Mouse (Mus musculus): ENCODE measurements around the gene Lipm. TPM values are rescaled to one million over a fixed set of nuclear protein-coding genes. Genes with fewer than 3 reads are reported as not detected.

The Lipm gene
- polyA plus RNA-seq (2016; fragmentation: Nextera tagmentation; extraction: Ambion mirVana): 0.12 and 0.23 TPM in 2 replicates

DNA sequence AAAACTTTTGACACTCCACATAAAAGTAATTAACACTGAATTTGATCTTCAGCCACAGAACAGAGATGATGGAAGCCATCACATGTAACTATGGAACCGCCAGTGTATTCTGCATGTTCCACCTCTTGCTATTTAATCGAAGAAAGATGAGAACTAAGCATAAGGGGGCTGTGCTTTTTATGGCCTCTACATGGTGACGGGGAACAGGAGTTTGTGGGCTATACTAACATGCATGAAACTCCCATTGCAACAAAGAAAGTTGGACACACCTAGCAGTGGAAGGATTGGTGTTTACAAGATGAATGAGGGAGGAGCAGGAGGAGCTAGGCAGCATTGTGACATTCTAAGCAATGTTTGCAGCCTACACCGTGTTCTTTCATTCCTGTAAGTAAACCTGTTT lies at the start of gene Lipm:
Lipm (plus strand) TSS at position 301 of the 400 bp plus-strand sequence.
- Histone ChIP-seq H3K9ac (replicated peaks) (no peak within 1 kb of the TSS), H3K4me2 (no peak within 1 kb of the TSS), H3K4me3 (replicated peaks) (no peak within 1 kb of the TSS), H3K36me3 (no peaks in the 10 kb centered on the region), H3K27ac (no peak within 1 kb of the TSS), H3K9me3 (no peaks in the 10 kb centered on the region), H3K4me1 (replicated peaks) (no peaks in the 10 kb centered on the region), H3K27me3 (no peaks in the 10 kb centered on the region)
- WGBS: 68% methylated on average over 4 of the region's 4 CpGs
- ATAC-seq (ENCODE audit: insufficient number of reproducible peaks, insufficient read depth, low FRiP score, low TSS enrichment, low read depth): no peak

DNA sequence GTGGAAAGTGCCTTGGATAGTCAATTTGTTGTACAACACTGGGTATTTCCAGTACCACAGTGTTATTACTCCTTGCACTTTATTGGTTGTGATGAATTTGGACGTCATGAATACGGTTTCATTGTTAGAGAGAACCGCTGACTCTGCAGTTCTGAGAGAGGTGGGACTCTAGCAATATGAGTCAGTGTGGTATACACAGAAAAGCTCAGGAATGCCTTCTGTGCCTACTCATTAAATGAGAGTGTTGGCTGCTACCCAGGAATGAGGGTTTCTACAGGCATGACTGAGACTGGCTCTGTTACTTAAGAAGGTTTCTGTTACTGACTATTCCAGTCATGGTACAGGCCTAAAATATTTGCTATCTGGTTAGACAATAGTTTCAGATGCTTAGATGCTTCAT lies 49.2 kb upstream of the Lipm start:
- ATAC-seq (ENCODE audit: insufficient number of reproducible peaks, insufficient read depth, low FRiP score, low TSS enrichment, low read depth): no peak
- Histone ChIP-seq H3K4me2 (no peak overlapping the region), H3K9me3 (no peaks in the 10 kb centered on the region), H3K36me3 (no peaks in the 10 kb centered on the region), H3K27me3 (no peaks in the 10 kb centered on the region), H3K9ac (replicated peaks) (no peak overlapping the region), H3K4me3 (replicated peaks) (no peak overlapping the region), H3K4me1 (replicated peaks) (no peaks in the 10 kb centered on the region), H3K27ac (no peak overlapping the region)
- 82% methylated on average over 3 of the region's 3 CpGs for WGBS

- H3K27ac ChIP-seq: no peak overlapping the region
- H3K9me3 ChIP-seq: no peaks in the 10 kb centered on the region
Measured at GRCm38 (mm10) chr19:34063547-34063946, 37.2 kb upstream of the Lipm start.

GRCm38 (mm10) chr19:34064059-34064458 lies 36.7 kb upstream of the Lipm start:
- H3K27me3 ChIP-seq: no peaks in the 10 kb centered on the region
- no peak overlapping the region for H3K27ac ChIP-seq
- H3K36me3 ChIP-seq: no peaks in the 10 kb centered on the region
- no peaks in the 10 kb centered on the region for H3K9me3 ChIP-seq
- H3K4me1 ChIP-seq (replicated peaks): no peaks in the 10 kb centered on the region
- 88% methylated on average over 4 of the region's 4 CpGs for WGBS
- no peak overlapping the region for H3K4me2 ChIP-seq
- H3K9ac ChIP-seq (replicated peaks): no peak overlapping the region
- no peak overlapping the region for H3K4me3 ChIP-seq (replicated peaks)
- ATAC-seq (ENCODE audit: insufficient number of reproducible peaks, insufficient read depth, low FRiP score, low TSS enrichment, low read depth): no peak

More at GRCm38 (mm10) chr19:34063547-34063946, 37.2 kb upstream of the Lipm start:
- WGBS: 74% methylated on average over 1 of the region's 1 CpGs
- H3K9ac ChIP-seq (replicated peaks): no peak overlapping the region
- no peak overlapping the region for H3K4me3 ChIP-seq (replicated peaks)
- no peaks in the 10 kb centered on the region for H3K4me1 ChIP-seq (replicated peaks)
- no peak for ATAC-seq (ENCODE audit: insufficient number of reproducible peaks, insufficient read depth, low FRiP score, low TSS enrichment, low read depth)
- H3K27me3 ChIP-seq: no peaks in the 10 kb centered on the region
- H3K4me2 ChIP-seq: no peak overlapping the region
- no peaks in the 10 kb centered on the region for H3K36me3 ChIP-seq

- H3K27ac ChIP-seq: no peak within 1 kb of the TSS
- no peak for ATAC-seq (ENCODE audit: insufficient number of reproducible peaks, insufficient read depth, low FRiP score, low TSS enrichment, low read depth)
- H3K9me3 ChIP-seq: no peaks in the 10 kb centered on the region
- H3K9ac ChIP-seq (replicated peaks): no peak within 1 kb of the TSS
- H3K4me2 ChIP-seq: no peak within 1 kb of the TSS
- WGBS: 86% methylated on average over 9 of the region's 9 CpGs
- H3K4me1 ChIP-seq (replicated peaks): no peaks in the 10 kb centered on the region
- H3K4me3 ChIP-seq (replicated peaks): no peak within 1 kb of the TSS
- H3K36me3 ChIP-seq: no peaks in the 10 kb centered on the region
- H3K27me3 ChIP-seq: no peaks in the 10 kb centered on the region
Measured at GRCm38 (mm10) chr19:34066779-34067472, 33.8 kb upstream of the Lipm start, which contains the start of gene Lipn. Gene Lipn (plus strand): TSS chr19:34067358.

- no peak overlapping the region for H3K4me3 ChIP-seq (replicated peaks)
- no peak for ATAC-seq (ENCODE audit: insufficient number of reproducible peaks, insufficient read depth, low FRiP score, low TSS enrichment, low read depth)
- H3K27ac ChIP-seq: no peak overlapping the region
- H3K4me1 ChIP-seq (replicated peaks): no peaks in the 10 kb centered on the region
- no peak overlapping the region for H3K9ac ChIP-seq (replicated peaks)
- H3K27me3 ChIP-seq: no peaks in the 10 kb centered on the region
- no peaks in the 10 kb centered on the region for H3K36me3 ChIP-seq
- H3K9me3 ChIP-seq: no peaks in the 10 kb centered on the region
- no peak overlapping the region for H3K4me2 ChIP-seq
Measured at GRCm38 (mm10) chr19:34074239-34074638, 26.5 kb upstream of the Lipm start.

DNA sequence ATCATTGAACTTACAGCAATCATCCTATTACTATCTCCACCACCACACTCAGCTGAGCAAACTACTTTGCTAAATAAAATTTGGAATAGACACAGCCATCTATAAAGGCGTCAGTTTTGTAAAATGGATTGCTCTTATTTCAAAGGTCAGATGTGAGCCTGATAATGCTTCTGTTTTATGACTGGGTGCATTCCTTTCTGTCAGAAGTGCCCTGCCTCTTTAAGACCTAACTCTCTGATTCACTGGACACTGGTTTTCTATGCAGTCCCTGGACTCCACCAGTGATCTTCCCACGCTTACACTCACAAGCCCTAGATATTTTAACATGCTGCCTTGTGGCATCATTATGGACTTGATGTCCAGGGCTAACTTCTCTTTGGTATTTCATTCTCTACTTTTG lies 22.6 kb upstream of the Lipm start:
- Histone ChIP-seq H3K4me1 (replicated peaks) (no peaks in the 10 kb centered on the region), H3K36me3 (no peaks in the 10 kb centered on the region), H3K9me3 (no peaks in the 10 kb centered on the region), H3K27ac (no peak overlapping the region), H3K4me2 (no peak overlapping the region), H3K27me3 (no peaks in the 10 kb centered on the region), H3K4me3 (replicated peaks) (no peak overlapping the region), H3K9ac (replicated peaks) (no peak overlapping the region)
- WGBS: 69% methylated on average over 2 of the region's 2 CpGs
- no peak for ATAC-seq (ENCODE audit: insufficient number of reproducible peaks, insufficient read depth, low FRiP score, low TSS enrichment, low read depth)

DNA sequence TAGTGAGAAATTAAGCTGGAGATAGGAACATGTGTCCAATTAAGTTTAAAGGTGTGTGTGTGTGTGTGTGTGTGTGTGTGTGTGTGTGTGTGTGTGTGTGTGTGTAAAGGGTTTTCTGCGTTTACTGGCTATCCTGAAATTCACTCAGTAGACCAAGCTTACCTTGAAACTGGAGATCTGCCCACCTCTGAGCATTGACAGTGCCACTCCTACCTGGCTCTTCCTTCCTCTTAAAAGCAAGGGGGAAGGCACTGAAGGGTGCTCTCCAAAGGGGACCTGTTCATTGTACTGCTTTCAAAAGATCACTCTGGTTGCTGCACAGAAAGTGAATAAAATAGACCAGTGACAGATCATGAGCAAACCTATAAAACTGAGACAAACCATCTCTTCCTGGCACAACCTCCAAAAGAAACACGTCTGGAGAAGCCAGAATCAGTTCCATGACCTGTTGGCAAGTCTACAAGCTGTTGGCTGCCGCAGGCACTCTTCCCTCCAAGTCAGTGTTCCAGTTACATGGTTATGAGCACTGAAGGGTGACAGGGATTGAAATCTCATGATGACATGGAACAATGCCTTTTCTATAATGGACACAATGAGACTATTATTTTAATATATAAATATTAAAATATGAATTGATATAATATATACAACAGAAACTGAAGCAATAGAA lies 11.6 kb upstream of the Lipm start:
- Histone ChIP-seq H3K4me3 (replicated peaks) (no peak overlapping the region), H3K4me1 (replicated peaks) (no peaks in the 10 kb centered on the region), H3K36me3 (no peaks in the 10 kb centered on the region), H3K27me3 (no peaks in the 10 kb centered on the region), H3K27ac (no peak overlapping the region), H3K9ac (replicated peaks) (no peak overlapping the region), H3K4me2 (no peak overlapping the region), H3K9me3 (no peaks in the 10 kb centered on the region)
- WGBS: 83% methylated on average over 3 of the region's 3 CpGs
- ATAC-seq (ENCODE audit: insufficient number of reproducible peaks, insufficient read depth, low FRiP score, low TSS enrichment, low read depth): no peak

DNA sequence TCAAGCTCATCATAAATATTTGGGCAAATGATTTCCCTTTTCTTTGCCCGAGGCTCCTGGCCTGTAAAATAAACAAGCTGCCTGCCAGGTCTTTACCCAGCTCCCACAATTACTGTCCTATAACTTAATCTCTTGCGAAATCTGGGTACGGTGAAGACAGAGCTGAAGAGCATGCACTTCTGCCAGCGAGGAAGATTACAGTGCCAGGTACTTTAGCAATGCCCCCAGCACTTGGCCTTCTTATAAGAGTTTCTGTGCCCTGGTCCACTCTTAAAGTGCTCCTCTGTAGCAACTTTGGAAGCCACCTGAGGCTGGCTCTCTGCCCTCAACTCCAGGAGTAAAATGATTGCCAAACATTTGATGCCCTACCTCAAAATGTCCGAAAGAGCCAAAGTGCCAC lies 5.4 kb upstream of the Lipm start:
- H3K9ac ChIP-seq (replicated peaks): no peak overlapping the region
- no peak overlapping the region for H3K4me2 ChIP-seq
- no peaks in the 10 kb centered on the region for H3K4me1 ChIP-seq (replicated peaks)
- no peak for ATAC-seq (ENCODE audit: insufficient number of reproducible peaks, insufficient read depth, low FRiP score, low TSS enrichment, low read depth)
- H3K27me3 ChIP-seq: no peaks in the 10 kb centered on the region
- H3K9me3 ChIP-seq: no peaks in the 10 kb centered on the region
- no peak overlapping the region for H3K27ac ChIP-seq
- 68% methylated on average over 5 of the region's 5 CpGs for WGBS
- H3K36me3 ChIP-seq: no peaks in the 10 kb centered on the region
- H3K4me3 ChIP-seq (replicated peaks): no peak overlapping the region

DNA sequence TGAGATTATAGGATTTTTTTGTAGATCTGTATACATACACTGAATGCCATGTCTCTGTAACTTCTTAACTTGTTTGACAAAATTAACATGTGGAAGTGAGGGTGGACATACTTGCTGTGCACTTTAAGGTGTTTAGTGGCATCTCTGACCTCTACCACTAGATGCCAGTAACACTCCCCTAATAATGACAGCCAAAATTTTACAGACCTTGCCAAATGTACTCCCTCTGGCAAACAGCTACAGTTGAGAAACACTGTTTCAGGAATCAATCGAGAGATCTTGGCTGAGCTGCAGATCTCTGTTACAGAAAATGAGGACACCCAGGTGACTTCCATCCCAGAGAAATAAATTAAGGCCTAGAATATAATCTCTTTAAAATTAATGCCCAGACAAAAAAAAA lies 4.5 kb upstream of the Lipm start:
- no peak overlapping the region for H3K4me2 ChIP-seq
- no peak for ATAC-seq (ENCODE audit: insufficient number of reproducible peaks, insufficient read depth, low FRiP score, low TSS enrichment, low read depth)
- H3K4me1 ChIP-seq (replicated peaks): no peaks in the 10 kb centered on the region
- no peak overlapping the region for H3K27ac ChIP-seq
- 60% methylated on average over 1 of the region's 1 CpGs for WGBS
- H3K4me3 ChIP-seq (replicated peaks): no peak overlapping the region
- no peaks in the 10 kb centered on the region for H3K36me3 ChIP-seq
- no peaks in the 10 kb centered on the region for H3K9me3 ChIP-seq
- H3K9ac ChIP-seq (replicated peaks): no peak overlapping the region
- H3K27me3 ChIP-seq: no peaks in the 10 kb centered on the region

DNA sequence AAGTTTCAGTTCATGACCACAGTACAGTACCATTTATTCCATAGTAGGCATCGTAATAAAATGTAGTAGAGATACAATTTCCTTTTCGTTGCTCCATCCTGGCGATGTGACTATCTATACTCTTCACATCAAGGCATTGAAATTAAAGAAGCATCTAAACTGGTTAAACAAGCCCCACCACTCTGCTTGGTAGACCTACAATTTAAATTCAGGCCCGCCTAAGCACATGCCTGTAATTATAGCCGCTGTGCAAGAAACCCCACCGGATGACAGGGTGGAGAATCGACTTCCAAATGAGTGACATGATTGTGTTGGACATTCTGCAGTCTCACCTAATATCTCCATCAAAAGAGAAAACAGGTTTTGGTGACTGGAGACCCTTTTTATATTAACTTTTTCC lies 1.2 kb downstream of the Lipm start:
- WGBS: 83% methylated on average over 7 of the region's 7 CpGs
- Histone ChIP-seq H3K36me3 (no peaks in the 10 kb centered on the region), H3K27ac (no peak overlapping the region), H3K4me2 (no peak overlapping the region), H3K4me1 (replicated peaks) (no peaks in the 10 kb centered on the region), H3K9ac (replicated peaks) (no peak overlapping the region), H3K27me3 (no peaks in the 10 kb centered on the region), H3K4me3 (replicated peaks) (no peak overlapping the region), H3K9me3 (no peaks in the 10 kb centered on the region)
- ATAC-seq (ENCODE audit: insufficient number of reproducible peaks, insufficient read depth, low FRiP score, low TSS enrichment, low read depth): no peak

GRCm38 (mm10) chr19:34104841-34105240 lies 4.1 kb downstream of the Lipm start:
- no peaks in the 10 kb centered on the region for H3K4me1 ChIP-seq (replicated peaks)
- H3K4me3 ChIP-seq (replicated peaks): no peak overlapping the region
- H3K4me2 ChIP-seq: no peak overlapping the region
- WGBS: 88% methylated on average over 3 of the region's 3 CpGs
- no peak for ATAC-seq (ENCODE audit: insufficient number of reproducible peaks, insufficient read depth, low FRiP score, low TSS enrichment, low read depth)
- H3K9me3 ChIP-seq: no peaks in the 10 kb centered on the region
- H3K27ac ChIP-seq: no peak overlapping the region
- H3K9ac ChIP-seq (replicated peaks): no peak overlapping the region
- H3K36me3 ChIP-seq: no peaks in the 10 kb centered on the region
- no peaks in the 10 kb centered on the region for H3K27me3 ChIP-seq
